Mouse (Mus musculus) monocyte, adult 2 months (primary cell): ENCODE data around the gene Togaram2.

Experiments
- DNase-seq, 2 experiments: peaks; one replicate each; pipeline ENCODE4 v3.0.0; 2022; ENCODE audit warnings: low spot score in 2 of 2, low read depth in 1 of 2

The Togaram2 gene

DNA sequence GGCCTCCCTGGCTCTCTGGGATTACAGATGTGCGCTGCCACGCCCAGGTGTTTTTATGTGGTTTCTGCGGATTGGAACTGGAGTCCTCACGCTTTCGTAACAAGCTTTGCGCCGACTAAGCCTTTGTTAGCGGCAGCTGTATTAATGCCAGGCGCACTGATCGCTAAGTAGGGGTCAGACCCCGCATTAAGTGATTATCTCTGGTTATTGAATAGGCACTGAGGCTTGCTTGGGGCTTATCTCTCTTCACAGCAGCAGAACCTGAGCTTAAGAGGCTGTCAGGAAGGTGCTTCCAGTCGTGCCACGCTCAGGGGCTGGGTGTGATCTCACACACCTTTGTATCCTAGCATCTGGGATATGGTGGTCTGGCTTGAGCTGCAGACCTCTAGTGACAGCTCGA, 8.6 kb downstream of the Togaram2 start:
- no peak for DNase-seq

DNA sequence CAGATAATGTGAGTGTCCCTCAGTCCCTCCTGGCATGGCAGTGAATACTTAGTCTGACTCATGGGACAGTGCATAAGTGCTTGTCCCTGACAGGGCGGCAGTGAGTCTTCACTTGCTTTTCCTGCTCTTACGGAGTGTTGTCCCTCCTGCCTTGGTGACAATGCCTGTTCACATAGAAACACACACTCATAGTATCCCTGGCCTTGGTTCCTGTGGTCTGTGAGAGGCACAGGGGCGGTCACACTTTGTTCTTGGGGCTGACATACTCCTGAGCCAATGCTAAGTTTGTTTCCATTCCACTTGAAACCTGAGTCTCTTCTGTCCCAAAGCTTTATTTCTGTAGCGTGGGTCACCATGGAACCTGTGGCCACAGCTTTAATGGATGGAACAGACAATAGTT, 9.3 kb downstream of the Togaram2 start:
- no peak for DNase-seq

DNA sequence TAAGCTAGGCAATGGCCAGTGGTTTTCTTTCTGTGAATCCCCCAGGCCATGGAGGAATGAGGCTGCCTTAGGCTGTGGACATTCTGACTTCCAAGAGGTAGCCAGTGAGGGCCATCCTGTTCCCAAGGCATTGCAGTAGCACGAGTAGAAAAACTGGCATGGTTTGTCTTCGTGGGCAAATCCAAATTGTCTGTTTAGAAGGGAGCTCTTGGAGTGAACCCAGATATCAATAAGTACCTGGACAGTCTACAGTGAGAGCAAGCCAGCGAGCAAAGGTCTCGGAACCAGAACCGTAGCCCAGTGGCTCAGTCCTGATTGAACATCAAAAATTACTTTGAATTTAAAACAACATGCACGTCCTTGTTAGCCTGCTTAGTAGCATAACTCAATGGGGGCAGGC, 10.2 kb downstream of the Togaram2 start:
- DNase-seq, result no peak

DNA sequence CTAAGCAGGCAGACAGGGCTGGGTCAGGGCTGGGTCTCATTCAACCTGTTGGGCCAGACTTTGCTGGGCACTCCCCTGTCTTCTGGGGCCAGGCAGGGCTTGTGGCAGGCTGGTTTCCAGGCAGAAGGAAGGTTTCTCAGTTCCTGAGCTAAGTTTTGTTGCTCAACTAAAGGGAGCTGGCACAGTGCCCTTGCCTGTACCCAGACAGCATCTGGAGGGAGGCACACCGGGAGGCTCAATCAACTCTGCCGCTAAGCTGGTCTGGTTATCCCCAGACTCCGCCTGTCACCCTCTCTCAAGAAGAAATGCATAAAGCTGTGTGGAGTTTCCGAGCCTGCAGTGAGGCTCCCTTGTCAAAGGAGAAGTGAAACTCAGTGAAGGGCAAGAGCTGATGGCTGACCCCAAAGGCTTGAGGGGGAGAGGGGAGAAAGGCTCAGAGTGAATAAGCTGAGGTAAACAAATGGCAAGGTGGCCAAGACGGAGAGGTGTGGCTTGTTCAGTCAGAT, 11.1 kb downstream of the Togaram2 start:
- DNase-seq, result no peak

DNA sequence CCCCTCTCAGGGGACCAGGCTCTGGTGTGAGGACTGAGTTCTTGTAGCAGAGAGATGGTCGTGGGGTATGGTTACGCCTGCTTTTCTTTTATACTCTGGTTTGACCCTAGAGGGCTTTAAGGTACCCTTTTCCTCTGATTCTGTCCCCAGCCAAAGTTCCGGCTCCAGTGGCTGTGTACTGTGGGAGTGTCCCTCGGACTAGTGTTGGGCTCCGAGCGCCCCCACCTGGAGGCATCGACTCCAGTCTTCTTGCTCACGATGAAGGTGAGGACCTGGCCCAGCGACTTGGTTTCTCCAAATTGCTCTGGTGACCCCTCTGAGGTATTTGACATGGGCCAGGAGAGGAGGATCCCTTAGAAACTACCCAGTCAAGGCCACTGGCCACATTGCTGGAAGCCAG, 14.4 kb downstream of the Togaram2 start:
- no peak for DNase-seq

DNA sequence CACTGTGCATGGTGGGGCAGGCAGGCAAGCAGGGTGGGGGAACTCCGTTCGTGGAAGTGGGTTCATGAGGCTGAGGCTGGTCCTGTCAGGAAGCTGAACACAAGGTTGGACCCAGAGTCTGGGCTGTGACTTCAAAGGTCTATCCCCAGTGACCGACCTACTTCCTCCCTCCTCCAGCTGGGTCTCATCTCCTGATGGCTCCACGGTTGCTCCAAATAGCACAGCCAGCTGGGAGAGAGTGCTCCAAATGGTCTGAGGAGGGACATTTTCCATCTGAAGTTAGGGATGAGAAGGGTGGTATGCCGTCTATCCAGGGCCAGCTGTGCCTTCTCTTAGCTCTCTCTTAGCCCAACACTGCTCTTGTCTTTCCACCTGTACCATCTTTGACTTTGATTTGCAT, 16.8 kb downstream of the Togaram2 start:
- no peak for DNase-seq

DNA sequence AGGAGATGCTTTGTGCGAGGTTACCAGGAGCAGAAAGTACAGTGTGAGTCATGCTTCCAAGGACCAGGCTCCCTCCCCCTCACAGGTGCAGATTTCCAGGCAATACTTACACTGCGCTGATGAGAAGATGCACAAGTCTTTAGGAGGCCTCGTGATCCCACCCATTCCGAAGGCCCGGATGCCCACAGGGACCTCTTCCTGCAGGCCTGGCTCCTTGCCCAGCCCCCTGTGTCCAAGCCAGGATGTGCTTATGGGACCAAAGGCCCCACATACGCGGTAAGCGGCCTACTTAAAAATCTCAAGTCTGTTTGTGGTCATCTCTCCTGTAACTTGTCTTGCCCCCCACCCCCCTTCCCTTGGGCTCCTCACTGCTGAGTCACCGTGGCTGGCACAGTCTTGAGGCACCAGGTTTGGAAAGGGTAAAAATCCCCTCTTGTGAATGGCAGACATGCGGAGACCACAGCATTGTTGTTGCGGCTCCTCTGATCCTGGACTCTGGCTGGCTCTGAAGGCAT, 18.4 kb downstream of the Togaram2 start:
- no peak for DNase-seq

DNA sequence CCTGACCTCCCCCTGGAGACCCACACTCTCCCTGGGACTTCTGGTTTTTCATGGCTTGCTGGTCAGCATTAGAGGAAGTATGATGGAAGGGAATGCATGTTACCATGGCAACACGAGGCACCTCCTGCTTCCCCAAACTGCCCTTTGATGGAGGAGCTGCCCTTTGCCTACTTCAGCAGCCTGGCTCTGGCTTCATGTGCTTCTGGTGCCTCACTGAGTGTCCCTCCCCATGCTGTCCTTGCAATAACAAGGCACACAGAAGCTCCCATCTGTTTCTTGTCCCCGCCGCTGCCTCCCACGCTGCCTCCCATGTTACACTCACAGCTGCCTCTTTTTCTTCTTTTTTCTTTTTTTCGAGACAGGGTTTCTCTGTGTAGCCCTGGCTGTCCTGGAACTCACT, 20.3 kb downstream of the Togaram2 start:
- DNase-seq, result no peak

DNA sequence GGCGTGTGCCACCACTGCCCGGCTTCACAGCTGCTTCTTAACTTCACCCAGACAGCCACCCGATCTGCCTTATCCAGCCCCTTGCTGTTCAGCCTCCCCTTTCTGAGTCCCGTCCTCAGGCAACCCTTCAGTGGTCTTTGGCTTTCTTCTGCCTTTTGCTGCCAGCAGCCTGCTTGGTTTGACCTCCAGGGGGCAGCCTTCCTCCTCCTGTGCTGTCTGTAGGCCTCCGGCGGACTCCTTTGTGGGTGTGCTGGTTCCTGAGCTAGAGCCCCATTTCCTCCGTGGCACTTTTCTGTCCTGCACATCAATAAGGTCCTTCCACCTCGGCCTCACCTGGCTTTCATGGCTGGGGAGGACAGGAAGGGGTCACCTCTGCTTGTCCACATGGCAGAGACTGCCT, 20.7 kb downstream of the Togaram2 start:
- DNase-seq, result no peak

DNA sequence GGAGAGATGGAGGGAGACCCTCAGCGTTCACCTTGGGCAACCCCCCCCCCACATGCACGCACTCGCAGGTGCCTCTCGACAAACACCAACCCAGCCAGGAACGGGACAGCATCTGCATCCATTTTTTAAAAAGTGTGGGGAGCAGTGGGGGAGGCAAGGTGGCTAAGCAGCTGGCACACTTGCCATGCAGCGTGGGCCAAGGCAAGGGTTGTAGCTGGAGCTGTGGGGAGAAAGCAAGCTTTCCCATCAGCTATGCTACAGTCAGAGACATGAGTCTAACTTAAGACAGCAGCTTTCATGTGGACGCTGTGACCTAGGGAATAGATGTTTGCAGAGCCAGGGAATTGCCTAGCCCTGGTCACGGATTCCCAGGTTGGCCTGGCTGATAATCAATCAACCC, 22.1 kb downstream of the Togaram2 start:
- no peak for DNase-seq

DNA sequence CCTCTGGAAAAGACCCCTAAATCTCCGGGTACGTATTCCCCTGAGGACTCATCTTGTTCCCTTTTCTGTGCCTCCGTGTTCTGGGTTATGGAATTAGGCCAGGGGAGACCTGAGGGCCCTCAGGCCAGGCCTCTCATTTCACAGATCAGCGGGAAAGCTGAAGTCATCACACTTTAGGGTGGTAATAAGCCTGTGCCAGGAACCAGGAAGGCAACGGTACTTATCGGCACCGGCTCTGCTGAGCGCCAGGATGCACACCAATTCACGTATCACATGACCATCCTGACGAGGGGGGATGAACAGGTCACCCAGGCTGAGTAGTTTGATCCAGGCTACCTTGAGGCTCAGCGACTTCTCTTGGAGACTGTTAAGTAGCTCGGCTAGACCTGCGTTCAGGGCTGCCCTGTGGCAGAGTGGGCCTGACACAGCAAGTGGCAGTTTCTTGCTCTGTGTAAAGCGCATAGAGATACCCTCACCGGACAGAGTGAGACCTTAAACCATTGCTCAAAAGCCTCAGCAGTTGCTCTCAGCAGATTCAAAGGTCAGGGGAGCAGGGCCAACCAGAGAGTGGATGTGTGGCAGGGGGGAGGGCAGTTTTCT, 22.8 kb downstream of the Togaram2 start:
- DNase-seq, result no peak

DNA sequence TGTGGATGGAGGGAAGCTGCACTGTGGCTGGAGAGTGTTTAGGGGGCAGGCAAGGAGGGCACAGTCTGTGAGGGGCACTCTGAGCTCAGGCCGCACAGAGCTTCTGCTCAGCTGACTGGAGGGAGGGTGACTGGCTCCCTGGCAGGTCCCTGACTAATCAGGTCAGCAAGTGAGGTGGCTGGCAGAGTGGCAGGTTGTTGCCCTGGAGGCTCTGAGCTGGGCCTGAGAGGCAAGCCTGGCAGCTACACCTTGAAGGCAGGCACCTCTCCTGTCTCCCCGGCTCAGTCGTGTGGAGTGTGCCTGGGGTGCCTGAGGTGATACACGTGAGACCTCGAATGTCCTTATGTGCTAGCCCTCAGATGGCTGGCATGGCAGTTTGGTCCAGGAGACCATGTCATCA, 23.3 kb downstream of the Togaram2 start:
- DNase-seq, result no peak

DNA sequence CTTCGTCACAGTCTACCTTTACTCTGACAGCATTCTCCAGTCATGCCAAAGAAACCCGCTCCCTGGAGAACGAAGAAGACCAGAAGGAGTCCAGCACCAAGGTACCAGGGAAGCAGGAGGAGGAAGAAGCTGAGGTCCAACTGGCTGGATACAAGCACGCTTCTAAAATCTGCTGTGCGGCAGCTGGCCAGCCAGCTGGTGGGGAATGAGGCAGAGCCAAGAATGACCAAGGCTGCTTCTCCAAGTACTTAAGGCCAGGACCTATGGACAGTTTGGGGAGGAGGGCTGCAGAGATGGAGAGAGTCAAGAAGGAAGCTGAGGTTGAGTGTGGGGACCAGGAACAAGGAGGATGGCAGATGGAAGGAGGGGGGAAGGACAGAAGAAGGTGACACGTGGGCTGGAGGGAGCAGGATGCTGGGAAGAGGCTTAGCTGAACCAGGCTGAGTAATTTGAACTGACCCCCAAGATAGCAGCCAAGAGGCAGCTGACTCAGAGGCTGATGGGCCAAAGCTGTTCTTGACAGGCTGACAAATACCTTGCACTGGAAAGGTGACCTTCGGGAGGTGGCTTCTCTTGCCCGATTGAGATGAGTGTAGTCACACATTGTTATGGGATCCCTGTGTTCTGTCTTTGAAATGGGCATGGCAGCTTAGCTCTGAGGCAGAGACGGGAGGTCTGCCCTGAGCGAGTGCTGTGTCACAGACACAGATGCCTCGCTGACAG, 25.0 kb downstream of the Togaram2 start:
- DNase-seq, result no peak

DNA sequence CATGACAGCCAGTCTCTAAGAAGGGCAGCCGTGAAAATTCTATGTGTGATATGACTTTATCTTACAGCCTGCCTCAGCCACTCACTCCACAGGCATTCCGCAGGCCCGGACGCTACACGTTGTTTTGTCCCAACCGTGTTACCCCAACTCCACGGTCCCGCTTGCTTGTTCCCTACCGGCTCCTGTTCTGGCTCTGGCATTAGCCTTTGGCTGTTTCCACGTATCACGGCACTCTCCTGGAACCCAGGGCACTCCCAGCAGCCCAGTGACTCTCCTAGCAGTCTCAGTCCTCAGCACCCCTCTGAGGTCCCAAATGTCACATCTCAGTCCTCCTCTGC, 25.5 kb downstream of the Togaram2 start:
- no peak for DNase-seq

DNA sequence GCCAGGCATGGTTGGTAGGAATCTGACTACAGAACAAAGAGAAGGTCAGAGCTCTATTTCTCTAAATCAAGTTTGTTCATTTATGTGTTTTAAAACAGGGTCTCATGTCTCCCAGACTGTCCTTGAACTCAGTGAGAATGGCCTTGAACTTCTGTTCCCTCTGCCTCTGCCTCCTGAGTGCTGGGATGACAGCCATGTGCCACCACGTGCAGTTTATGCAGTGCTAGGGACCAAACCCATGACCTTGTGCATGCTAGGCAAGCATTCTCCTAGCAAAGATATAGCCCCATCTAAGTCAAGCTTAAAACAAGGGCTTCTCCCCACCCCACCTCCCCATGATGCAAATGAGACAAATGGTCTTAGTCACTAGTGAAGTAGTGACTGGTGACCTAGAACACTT, 32.1 kb downstream of the Togaram2 start:
- DNase-seq, result no peak

DNA sequence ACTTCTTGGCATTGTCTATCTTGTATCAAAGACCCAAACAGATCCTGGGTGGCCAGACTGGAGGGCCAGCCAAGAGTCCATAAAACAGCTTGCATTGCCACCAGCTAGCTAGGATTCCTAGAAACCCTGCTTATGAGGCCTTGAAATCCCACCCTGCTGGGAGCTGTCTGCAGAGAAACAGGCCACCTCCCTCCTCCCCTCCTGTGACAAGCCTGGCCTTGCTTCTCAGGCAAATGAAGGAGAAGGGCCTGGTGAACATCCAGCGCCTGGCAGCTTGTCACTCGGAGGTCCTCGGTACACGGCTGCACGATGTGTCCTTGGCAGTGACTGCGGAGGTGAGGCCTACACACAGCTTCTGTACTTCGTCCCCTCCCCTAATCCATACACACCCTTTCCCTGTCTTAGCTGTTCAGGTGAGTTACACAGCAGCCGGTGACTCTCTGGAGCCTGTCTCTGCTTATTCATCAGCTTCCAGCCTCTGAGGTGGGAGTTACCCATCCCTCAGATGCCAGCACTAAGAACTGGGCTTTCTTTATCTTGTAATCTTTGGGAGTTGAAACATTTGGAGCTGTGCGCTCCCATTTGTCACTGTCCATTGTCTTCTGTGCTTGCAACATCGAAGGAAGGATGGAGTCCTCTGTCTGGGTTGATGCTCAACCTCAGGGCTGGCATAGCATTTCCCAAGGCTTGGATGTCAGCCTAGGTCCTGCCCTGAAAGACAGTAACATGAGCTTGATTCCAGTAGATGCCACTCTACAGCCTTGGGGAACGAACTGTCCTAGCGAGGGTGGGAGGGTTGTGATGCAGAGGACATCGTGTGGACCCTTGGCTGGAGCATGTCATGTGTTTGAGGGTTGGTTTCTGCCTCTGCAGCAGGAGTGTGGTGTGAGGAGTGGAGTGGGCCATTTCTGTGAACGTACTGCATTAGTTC, 32.8 kb downstream of the Togaram2 start:
- no peak for DNase-seq

DNA sequence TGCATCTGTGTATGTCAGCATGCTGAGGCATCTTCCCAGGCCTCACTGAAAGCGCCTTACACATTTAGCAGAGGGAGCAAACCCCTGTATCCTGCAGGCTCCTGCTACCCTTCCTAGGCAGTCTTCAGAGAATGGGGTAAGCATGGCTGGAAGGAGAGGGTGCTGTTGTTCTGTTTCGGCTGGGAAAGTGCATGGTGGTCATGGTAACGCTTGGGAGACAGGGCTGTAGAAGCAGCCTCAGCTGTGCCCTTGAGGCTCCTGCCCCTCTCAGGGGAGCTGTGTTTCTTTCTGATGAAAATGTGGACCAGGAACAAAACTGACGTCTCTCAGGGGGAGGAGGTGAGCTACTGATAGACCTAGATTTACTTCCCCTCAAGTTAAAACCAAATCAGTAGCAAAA, 34.7 kb downstream of the Togaram2 start:
- DNase-seq, result no peak

DNA sequence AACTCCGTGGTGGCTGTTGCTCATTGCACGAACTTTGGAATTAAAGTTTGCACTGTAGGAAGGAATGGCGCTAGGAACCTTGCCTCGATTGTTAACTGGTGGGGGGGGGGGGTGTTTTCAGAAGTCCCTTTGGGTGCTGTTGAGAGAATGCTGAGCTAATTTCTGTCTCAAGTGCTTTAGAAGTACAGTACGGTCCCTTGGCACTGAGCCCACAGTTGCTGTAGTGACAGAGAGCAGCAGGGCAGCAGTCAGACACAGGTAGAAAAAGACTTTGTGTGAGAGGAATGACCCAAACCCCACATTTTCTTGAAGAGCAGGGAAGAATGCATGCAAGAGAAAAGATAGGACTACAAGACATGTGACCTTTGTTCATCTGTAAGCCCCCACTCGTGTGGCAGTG, 39.2 kb downstream of the Togaram2 start:
- no peak for DNase-seq

DNA sequence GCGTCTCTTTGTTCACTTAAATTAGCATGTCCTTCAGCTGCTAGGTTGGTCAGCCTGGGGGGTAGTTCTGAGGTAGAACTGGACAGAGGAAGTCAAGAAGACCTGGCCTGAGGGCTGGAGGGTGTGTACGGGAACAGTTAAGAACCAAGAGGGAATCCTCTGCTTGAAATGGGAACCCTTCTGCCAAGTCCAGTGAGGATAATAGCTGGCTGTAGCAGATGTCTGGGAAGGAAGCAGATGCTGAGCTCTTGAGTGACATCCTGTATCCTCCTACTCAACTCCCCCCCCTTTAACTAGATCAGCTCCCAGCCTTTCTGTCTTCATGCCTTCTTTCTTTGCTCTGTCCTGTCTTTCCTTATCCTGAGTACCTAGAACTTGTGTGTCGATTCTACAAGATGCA, 42.0 kb downstream of the Togaram2 start:
- DNase-seq, result no peak

DNA sequence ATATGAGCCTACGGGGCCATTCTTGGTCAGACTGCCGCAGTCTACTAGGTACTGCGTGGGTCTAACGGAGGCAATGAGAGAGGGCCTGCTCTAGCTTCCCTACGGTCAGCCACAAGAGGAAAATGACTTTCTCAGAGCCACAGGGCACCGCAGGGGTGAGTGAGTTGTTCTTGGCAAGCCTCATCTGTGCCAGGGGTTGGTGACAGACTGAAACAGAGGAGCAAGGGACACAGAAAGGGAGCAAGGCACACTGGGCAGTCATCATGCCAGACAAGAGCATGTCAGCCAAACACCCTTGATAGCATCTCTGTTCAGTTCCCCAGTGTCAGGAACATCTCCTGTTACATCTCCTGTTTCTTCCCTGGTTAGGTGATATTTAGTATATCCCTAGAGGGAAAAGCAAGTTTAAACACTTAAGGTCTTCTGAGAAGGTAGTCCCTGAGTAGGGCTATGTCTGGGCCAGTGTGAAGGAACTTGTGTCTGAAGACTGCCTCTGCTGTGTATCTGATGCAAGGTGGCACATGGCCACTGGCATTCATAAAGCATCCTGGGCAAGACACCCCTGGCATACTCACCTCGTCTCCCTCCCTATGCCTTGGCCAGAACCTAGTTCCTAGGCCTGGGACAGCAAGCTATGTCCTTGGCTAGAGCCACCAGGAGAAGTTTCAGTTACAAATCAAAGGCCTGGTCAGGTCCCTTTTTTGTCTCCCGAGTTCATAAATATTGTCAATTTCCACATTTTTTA, 45.0 kb downstream of the Togaram2 start:
- DNase-seq, result no peak

DNA sequence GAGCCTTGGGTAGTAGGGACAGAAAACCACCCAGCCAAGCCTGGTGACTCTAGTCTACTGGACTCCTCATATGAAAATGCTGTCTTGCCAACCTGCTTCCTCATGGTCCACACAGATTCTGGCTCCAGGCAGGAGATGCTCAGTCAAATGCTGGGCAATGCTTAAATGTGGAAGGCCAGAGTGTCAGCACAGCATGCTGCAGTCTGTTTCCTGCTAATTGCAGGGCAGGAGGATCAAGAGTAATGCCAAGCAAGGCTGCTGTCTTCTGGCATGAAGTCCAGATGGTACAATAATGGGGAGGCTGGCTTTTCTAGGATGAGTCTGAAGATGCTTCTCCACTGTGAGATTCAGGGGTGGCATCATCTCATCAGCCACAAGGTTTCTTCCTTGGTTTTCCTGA, 47.4 kb downstream of the Togaram2 start:
- no peak for DNase-seq
